Mouse (Mus musculus) brown adipose tissue, adult 24 weeks (tissue): ENCODE measurements around the gene Enam. TPM values are rescaled to one million over a fixed set of nuclear protein-coding genes. Genes with fewer than 3 reads are reported as not detected.
A peak's percentile ranks its signal among the peaks of the same experiment; 100 is the strongest.

Source experiments
- H3K27ac ChIP-seq: fragments of 200-500 bp; replicated peaks from 2 replicates; pipeline ENCODE4 v1.5.1; 2012; ENCODE audit warnings: low read depth, mild to moderate bottlenecking, low read length
- H3K4me1 ChIP-seq: fragments of 200-500 bp; 2 replicates; pipeline ENCODE4 v1.6.1; 2012; ENCODE audit warnings: low read length, mixed read lengths; ENCODE audit not compliant: control insufficient read depth, insufficient read depth, insufficient read length
- H3K4me3 ChIP-seq: fragments of 200-500 bp; 2 replicates; pipeline ENCODE4 v1.5.1; 2012; ENCODE audit warnings: low read depth, mild to moderate bottlenecking, low read length, moderate library complexity; ENCODE audit not compliant: insufficient read depth
- polyA plus RNA-seq: library from polyadenylated mRNA; stranded (reverse); fragments of >200 nt; gene quantifications from 2 replicates; pipeline ENCODE4 v1.2.4, GENCODE M21; 2012; ENCODE audit not compliant: missing spikeins, insufficient read depth, insufficient read length

Gene Enam
- polyA plus RNA-seq, result not detected in 2 replicates

DNA sequence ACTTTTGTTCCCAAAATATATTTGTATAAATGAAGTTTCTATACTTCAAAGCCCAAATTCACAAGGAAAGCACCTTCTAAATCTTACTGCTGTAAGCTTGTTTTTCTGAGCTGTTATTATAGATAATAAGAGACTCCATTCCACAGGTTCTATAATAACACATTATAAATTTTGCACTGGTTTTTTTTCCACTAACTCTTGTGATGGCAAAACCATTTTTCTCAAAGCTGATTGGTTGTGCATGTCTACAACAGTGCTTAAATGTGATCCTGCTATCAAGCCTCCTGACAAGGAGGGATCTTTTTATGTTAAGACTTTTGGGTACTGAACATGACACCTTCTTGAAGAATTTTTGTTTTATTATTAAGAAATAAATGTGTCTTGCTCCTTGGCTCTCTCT, at the start of gene Enam:
Enam (plus strand) TSS at position 301 of the 400 bp plus-strand sequence.
- Histone ChIP-seq H3K4me3 (no peak within 1 kb of the TSS), H3K27ac (no peak within 1 kb of the TSS)

GRCm38 (mm10) chr5:88455691-88456090, 32.1 kb upstream of the Enam start, which contains the start of gene Ambn:
Ambn (plus strand) TSS chr5:88455991.
- Histone ChIP-seq H3K4me3 (no peak within 1 kb of the TSS), H3K27ac (no peak within 1 kb of the TSS), H3K4me1 (no peaks in the 10 kb centered on the region)

More for the DNA sequence above, at the start of gene Enam:
- no peaks in the 10 kb centered on the region for H3K4me1 ChIP-seq

DNA sequence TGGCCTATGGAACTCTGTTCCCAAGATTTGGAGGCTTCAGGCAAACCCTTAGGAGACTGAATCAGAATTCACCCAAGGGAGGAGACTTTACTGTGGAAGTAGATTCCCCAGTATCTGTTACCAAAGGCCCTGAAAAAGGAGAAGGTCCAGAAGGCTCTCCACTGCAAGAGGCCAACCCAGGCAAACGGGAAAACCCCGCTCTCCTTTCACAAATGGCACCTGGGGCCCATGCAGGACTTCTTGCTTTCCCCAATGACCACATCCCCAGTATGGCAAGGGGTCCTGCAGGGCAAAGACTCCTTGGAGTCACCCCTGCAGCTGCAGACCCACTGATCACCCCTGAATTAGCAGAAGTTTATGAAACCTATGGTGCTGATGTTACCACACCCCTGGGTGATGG, 20.3 kb upstream of the Enam start:
- Histone ChIP-seq H3K4me3 (no peak overlapping the region), H3K27ac (no peak overlapping the region), H3K4me1 (no peaks in the 10 kb centered on the region)

DNA sequence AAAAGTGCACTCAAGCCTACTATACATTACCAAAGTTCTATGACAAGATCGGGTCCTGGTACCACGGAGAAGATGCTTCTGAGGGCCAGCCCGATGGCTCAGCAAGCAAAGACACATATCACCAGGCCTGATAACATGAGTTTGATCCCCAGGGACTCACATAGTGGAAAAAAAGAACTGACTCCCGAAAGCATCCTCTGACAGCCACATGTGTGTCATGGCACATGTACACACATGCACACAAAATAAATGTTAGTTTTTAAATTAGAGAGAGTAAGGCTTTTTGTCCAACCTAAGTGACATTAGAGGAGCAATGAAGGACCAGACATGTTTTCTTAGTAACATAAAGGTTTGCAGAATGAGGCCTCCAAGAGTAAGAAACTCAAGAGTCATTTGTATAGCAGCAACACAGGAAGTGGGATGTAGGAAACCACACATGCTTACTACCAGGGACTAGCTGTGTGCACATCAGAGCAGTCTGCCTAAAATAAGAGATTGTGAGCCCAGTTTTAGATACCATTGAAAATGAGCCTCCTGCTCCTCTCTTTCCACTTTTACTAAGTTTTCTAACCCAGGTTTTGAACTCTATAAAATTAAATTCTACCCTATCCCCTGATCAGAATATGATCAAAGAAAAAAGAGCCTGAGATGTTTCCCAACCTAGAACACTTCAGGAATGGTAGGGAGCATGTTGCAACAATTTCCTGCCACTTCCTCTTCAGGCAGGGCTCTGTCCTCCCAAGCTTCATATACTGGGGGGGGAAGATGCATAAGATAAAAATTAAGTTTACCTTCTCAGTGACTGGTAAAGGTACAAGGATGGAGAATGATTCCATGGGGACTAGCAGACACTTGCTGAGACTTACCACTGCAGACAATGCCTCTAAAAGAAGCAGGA, 18.7 kb upstream of the Enam start:
- H3K4me1 ChIP-seq, result no peaks in the 10 kb centered on the region
- H3K27ac ChIP-seq, result no peak overlapping the region
- no peak overlapping the region for H3K4me3 ChIP-seq

GRCm38 (mm10) chr5:88489004-88489403, 1.2 kb downstream of the Enam start:
- Histone ChIP-seq H3K27ac (no peak overlapping the region), H3K4me3 (no peak overlapping the region)

GRCm38 (mm10) chr5:88491111-88491510, 3.3 kb downstream of the Enam start:
- Histone ChIP-seq H3K27ac (no peak overlapping the region), H3K4me3 (no peak overlapping the region), H3K4me1 (no peaks in the 10 kb centered on the region)

More at GRCm38 (mm10) chr5:88489004-88489403, 1.2 kb downstream of the Enam start:
- no peaks in the 10 kb centered on the region for H3K4me1 ChIP-seq

DNA sequence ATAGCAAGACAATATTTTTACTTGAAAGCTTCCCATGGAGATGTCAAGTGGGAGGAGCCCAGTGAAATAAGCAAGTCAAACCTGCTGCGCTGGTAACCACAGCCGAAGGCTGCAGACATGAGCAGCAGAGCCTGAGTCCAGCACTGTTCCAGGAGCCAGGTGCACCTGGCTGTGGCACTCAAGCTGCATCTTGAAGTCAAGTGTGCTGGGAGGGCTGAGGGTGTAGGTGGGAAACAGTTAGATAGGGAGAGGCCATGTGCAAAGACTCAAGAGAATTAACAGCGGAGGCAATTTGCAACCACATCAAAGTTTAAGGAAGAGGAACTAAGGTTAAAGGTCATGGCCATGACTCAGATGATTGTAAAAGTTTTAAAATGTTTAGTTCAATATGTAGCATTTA, 12.0 kb downstream of the Enam start:
- H3K27ac ChIP-seq, result no peak overlapping the region
- peaks cover 2% of the 10 kb centered on the region; the same call in 1 of the 2 replicates for H3K4me1 ChIP-seq
- H3K4me3 ChIP-seq, result no peak overlapping the region

- no peaks in the 10 kb centered on the region for H3K4me1 ChIP-seq
- no peak overlapping the region for H3K4me3 ChIP-seq
- H3K27ac ChIP-seq, result no peak overlapping the region
These were observed 20.8 kb downstream of the Enam start for GRCm38 (mm10) chr5:88508555-88508954.

GRCm38 (mm10) chr5:88508990-88509389, 21.2 kb downstream of the Enam start:
- no peak overlapping the region for H3K4me3 ChIP-seq
- peak overlapping the region; percentile 54 for H3K27ac ChIP-seq
- H3K4me1 ChIP-seq, result no peaks in the 10 kb centered on the region

- peaks cover 2% of the 10 kb centered on the region; the same call in 1 of the 2 replicates for H3K4me1 ChIP-seq
- H3K27ac ChIP-seq, result no peak overlapping the region
- H3K4me3 ChIP-seq, result no peak overlapping the region
These were observed 31.5 kb downstream of the Enam start for GRCm38 (mm10) chr5:88519232-88519631.

DNA sequence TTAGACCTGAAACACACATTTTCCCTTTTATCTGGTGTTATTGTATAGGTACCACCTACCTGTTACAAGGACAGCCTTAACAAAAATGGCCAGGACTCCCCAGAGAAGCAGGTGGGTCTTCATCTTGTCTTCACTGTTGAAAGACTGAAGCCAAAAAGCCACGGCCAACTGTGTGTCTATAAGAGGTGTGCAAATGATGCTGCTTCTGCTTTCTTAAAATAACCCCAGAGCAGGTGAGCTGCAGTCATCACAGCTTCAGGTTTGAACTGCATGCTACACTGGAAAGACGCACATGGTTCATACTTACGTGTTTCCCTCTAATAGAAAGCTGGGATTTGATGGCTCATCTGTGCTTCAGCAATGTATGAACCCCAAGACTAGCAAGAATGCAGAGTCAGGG, 39.9 kb downstream of the Enam start, which contains the start of gene Jchain:
Jchain (minus strand) TSS at position 235 of the 400 bp plus-strand sequence.
- H3K27ac ChIP-seq, result no peak within 1 kb of the TSS
- no peaks in the 10 kb centered on the region for H3K4me1 ChIP-seq
- no peak within 1 kb of the TSS for H3K4me3 ChIP-seq

- H3K4me1 ChIP-seq, result no peaks in the 10 kb centered on the region
- no peak overlapping the region for H3K4me3 ChIP-seq
- H3K27ac ChIP-seq, result no peak overlapping the region
These were observed 43.1 kb downstream of the Enam start for GRCm38 (mm10) chr5:88530908-88531307.

GRCm38 (mm10) chr5:88534697-88535096, 46.9 kb downstream of the Enam start:
- H3K4me1 ChIP-seq, result no peaks in the 10 kb centered on the region
- no peak overlapping the region for H3K4me3 ChIP-seq
- no peak overlapping the region for H3K27ac ChIP-seq

DNA sequence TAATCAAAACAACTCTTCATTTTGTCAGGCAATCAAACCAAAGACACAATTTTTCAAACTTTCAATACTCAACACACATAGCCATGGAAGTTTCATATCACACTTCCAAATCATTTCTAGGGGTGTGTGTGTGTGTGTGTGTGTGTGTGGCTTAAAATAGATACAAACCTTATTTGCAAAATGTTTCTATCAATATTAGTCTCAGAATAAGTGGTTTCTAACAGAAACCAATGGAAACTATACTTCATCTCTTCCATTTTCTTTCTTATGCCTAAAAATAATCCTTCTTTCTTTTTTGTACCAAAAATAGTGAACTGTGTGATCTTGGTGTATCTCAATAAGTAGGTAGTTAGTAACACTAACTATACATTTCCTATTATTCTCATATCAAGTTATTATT, 53.1 kb downstream of the Enam start:
- Histone ChIP-seq H3K27ac (no peak overlapping the region), H3K4me1 (no peaks in the 10 kb centered on the region)

GRCm38 (mm10) chr5:88542651-88543282, 55.0 kb downstream of the Enam start:
- no peak overlapping the region for H3K4me3 ChIP-seq
- H3K4me1 ChIP-seq, result no peaks in the 10 kb centered on the region
- no peak overlapping the region for H3K27ac ChIP-seq

More for the DNA sequence above, 53.1 kb downstream of the Enam start:
- H3K4me3 ChIP-seq, result no peak overlapping the region
